Mouse (Mus musculus) forebrain, embryonic 15.5 days (tissue): ENCODE results near the gene Gm4201. TPM values are rescaled to one million over a fixed set of nuclear protein-coding genes. Genes with fewer than 3 reads are reported as not detected.
"Not testable (repeated sequence)": the region's sequence is repeated elsewhere in the genome, so short reads cannot be mapped to it uniquely, and the experiment has no call there.

ENCODE experiments used
- ATAC-seq: fragments of 200-750 bp; cut with Nextera tagmentation; replicated peaks from 2 replicates; pipeline ENCODE4 v1.8.0; 2017; ENCODE audit warnings: mild to moderate bottlenecking, moderate TSS enrichment, moderate library complexity
- H3K27ac ChIP-seq: fragments of 300-500 bp; sonication (generic); replicated peaks from 2 replicates; pipeline ENCODE4 v1.5.1; 2015; ENCODE audit warnings: mild to moderate bottlenecking, inconsistent platforms
- H3K27me3 ChIP-seq: fragments of 300-500 bp; sonication (generic); 2 replicates; pipeline ENCODE4 v1.6.1; 2015; ENCODE audit warnings: inconsistent platforms
- H3K36me3 ChIP-seq: fragments of 300-500 bp; sonication (generic); 2 replicates; pipeline ENCODE4 v1.6.1; 2015; ENCODE audit warnings: mild to moderate bottlenecking, inconsistent platforms
- H3K4me1 ChIP-seq: fragments of 300-500 bp; sonication (generic); 2 replicates; pipeline ENCODE4 v1.6.1; 2015; ENCODE audit warnings: inconsistent platforms
- H3K4me2 ChIP-seq: fragments of 300-500 bp; sonication (generic); replicated peaks from 2 replicates; pipeline ENCODE4 v1.6.1; 2015; ENCODE audit warnings: mild to moderate bottlenecking, inconsistent platforms
- H3K4me3 ChIP-seq: fragments of 300-500 bp; sonication (generic); 2 replicates; pipeline ENCODE4 v1.5.1; 2015; ENCODE audit warnings: mild to moderate bottlenecking, inconsistent platforms
- H3K9ac ChIP-seq: fragments of 300-500 bp; sonication (generic); replicated peaks from 2 replicates; pipeline ENCODE4 v1.6.1; 2015; ENCODE audit warnings: mild to moderate bottlenecking, inconsistent platforms
- H3K9me3 ChIP-seq: fragments of 300-500 bp; sonication (generic); 2 replicates; pipeline ENCODE4 v1.6.1; 2016; ENCODE audit warnings: inconsistent platforms
- WGBS: fragments of 180-500 bp; shearing (Covaris S2); methylation state at CpG from one replicate; pipeline ENCODE4 v1.1.7; 2015; ENCODE audit warnings: mixed read lengths; 5-methylcytosine and 5-hydroxymethylcytosine counted together
- polyA plus RNA-seq: library from polyadenylated mRNA; unstranded; fragments of >200 nt; fragmentation: Nextera tagmentation; extraction: Ambion mirVana; gene quantifications from 2 replicates; pipeline ENCODE4 v1.2.1, GENCODE M21; 2015

Gene Gm4201
- not detected in 2 replicates for polyA plus RNA-seq

GRCm38 (mm10) chr7:22565243-22565642 lies at the start of gene Gm4201:
Gene Gm4201, minus strand, starts transcription at chr7:22565343.
- ATAC-seq, H3K9ac ChIP-seq, H3K9me3 ChIP-seq, H3K27me3 ChIP-seq, H3K27ac ChIP-seq, H3K4me1 ChIP-seq, H3K4me2 ChIP-seq, H3K36me3 ChIP-seq, H3K4me3 ChIP-seq: not testable (repeated sequence)
- no CpG with 5 or more reads among the region's 3 CpGs for WGBS

GRCm38 (mm10) chr7:22588027-22588426 lies 22.9 kb upstream of the Gm4201 start, which contains the start of gene Gm4565:
Gene Gm4565, minus strand, starts transcription at chr7:22588127.
- not testable (repeated sequence) for H3K9ac ChIP-seq, H3K4me2 ChIP-seq, H3K27ac ChIP-seq, H3K36me3 ChIP-seq, H3K4me3 ChIP-seq, H3K27me3 ChIP-seq, H3K4me1 ChIP-seq, H3K9me3 ChIP-seq, ATAC-seq
- WGBS: 86% methylated on average over 2 of the region's 4 CpGs

GRCm38 (mm10) chr7:22534787-22535186 lies 30.4 kb downstream of the Gm4201 start, which contains the start of gene Gm8677:
Gene Gm8677, minus strand, starts transcription at chr7:22534887.
- not testable (repeated sequence) for H3K9ac ChIP-seq, ATAC-seq, H3K4me1 ChIP-seq, H3K9me3 ChIP-seq, H3K36me3 ChIP-seq, H3K27me3 ChIP-seq, H3K4me2 ChIP-seq, H3K27ac ChIP-seq, H3K4me3 ChIP-seq
- WGBS: no CpG with 5 or more reads among the region's 1 CpGs

GRCm38 (mm10) chr7:22522667-22523066 lies 42.5 kb downstream of the Gm4201 start, which contains the start of gene Vmn1r152:
Gene Vmn1r152, plus strand, starts transcription at chr7:22522967.
- not testable (repeated sequence) for H3K27me3 ChIP-seq, H3K4me2 ChIP-seq, H3K9ac ChIP-seq, H3K9me3 ChIP-seq, H3K36me3 ChIP-seq, H3K4me3 ChIP-seq, H3K4me1 ChIP-seq, ATAC-seq, H3K27ac ChIP-seq
- WGBS: no CpG with 5 or more reads among the region's 3 CpGs

Other genes with a start within 250 kb of the Gm4201 start
- not detected in 2 replicates for gene Gm4187, start 235.6 kb downstream of the Gm4201 start, polyA plus RNA-seq
- gene Gm8660, start 194.3 kb downstream of the Gm4201 start, polyA plus RNA-seq: not detected in 2 replicates
- not detected in 2 replicates for gene Vmn1r148, start 151.8 kb downstream of the Gm4201 start, polyA plus RNA-seq
- not detected in 2 replicates for gene Vmn1r149, start 127.1 kb downstream of the Gm4201 start, polyA plus RNA-seq
- not detected in 2 replicates for gene Gm10665, start 101.3 kb downstream of the Gm4201 start, polyA plus RNA-seq
- not detected in 2 replicates for gene Vmn1r151, start 65.7 kb downstream of the Gm4201 start, polyA plus RNA-seq
- not detected in 2 replicates for gene Vmn1r152, start 42.4 kb downstream of the Gm4201 start, polyA plus RNA-seq
- not detected in 2 replicates for gene Gm8677, start 30.5 kb downstream of the Gm4201 start, polyA plus RNA-seq
- not detected in 2 replicates for gene Gm4565, start 22.8 kb upstream of the Gm4201 start, polyA plus RNA-seq
- not detected in 2 replicates for gene Vmn1r155, start 92.7 kb upstream of the Gm4201 start, polyA plus RNA-seq
- gene Gm8693, start 127.0 kb upstream of the Gm4201 start, polyA plus RNA-seq: not detected in 2 replicates
- not detected in 2 replicates for gene Gm4567, start 154.4 kb upstream of the Gm4201 start, polyA plus RNA-seq
- gene Vmn1r157, start 196.4 kb upstream of the Gm4201 start, polyA plus RNA-seq: not detected in 2 replicates
- not detected in 2 replicates for gene Vmn1r158, start 225.4 kb upstream of the Gm4201 start, polyA plus RNA-seq